Mouse (Mus musculus) cortical plate, adult 2 months (tissue): Measurements from ENCODE around the gene Kmt2b.

Experiments used
- CTCF ChIP-seq: fragments of 200-500 bp; IDR thresholded peaks from 2 replicates; pipeline ENCODE4 v1.5.1; 2011; ENCODE audit warnings: mild to moderate bottlenecking, control low read depth, low read length; ENCODE audit not compliant: insufficient read depth; ENCODE audit errors: extremely low read depth
- POLR2A ChIP-seq: fragments of 200-500 bp; IDR thresholded peaks from 2 replicates; pipeline ENCODE4 v1.6.1; 2011; ENCODE audit warnings: mild to moderate bottlenecking, low read length, control low read depth; ENCODE audit not compliant: insufficient read depth; ENCODE audit errors: extremely low read depth

- no peak for TF ChIP-seq CTCF
- no peak for TF ChIP-seq POLR2A
These were observed 37.0 kb downstream of the Kmt2b start for GRCm38 (mm10) chr7:30551445-30552101.
